Mouse (Mus musculus) adrenal gland, adult 18-20 months (tissue): ENCODE data around the gene Trpc5. TPM values are rescaled to one million over a fixed set of nuclear protein-coding genes. Genes with fewer than 3 reads are reported as not detected.

Source experiments
- DNase-seq, 2 experiments: peaks; one replicate each; pipeline ENCODE4 v3.0.0; 2021 to 2022; ENCODE audit warnings: low spot score in 2 of 2
- total RNA-seq, 2 experiments: library from RNA; stranded (reverse); gene quantifications; 1 replicate in 1 of 2; 2 replicates in 1 of 2; pipeline ENCODE4 v1.2.3; 2021

Trpc5 gene
- total RNA-seq, 2 experiments from 2014 or later, result 2.2 to 2.3 TPM

- no peak for DNase-seq
These were observed 350.0 kb downstream of the Trpc5 start for GRCm38 (mm10) chrX:144337938-144338337.

- DNase-seq, result no peak
These were observed 352.5 kb downstream of the Trpc5 start for GRCm38 (mm10) chrX:144335332-144336015.

Other genes with a start within 250 kb of the Trpc5 start
- not detected for gene Trpc5os, start 231.6 kb downstream of the Trpc5 start, total RNA-seq
- 1 to 10 TPM; 2.0 to 3.0 TPM for gene Rtl4, start 727 bp upstream of the Trpc5 start, total RNA-seq